Mouse (Mus musculus) embryo, embryonic 9.5 days (tissue): ENCODE data around the gene Irf2bpl.

Source experiments
- DNase-seq: peaks from one replicate; pipeline ENCODE4 v3.0.0-alpha.2; 2017; ENCODE audit errors: extremely low spot score

Gene Irf2bpl

DNA sequence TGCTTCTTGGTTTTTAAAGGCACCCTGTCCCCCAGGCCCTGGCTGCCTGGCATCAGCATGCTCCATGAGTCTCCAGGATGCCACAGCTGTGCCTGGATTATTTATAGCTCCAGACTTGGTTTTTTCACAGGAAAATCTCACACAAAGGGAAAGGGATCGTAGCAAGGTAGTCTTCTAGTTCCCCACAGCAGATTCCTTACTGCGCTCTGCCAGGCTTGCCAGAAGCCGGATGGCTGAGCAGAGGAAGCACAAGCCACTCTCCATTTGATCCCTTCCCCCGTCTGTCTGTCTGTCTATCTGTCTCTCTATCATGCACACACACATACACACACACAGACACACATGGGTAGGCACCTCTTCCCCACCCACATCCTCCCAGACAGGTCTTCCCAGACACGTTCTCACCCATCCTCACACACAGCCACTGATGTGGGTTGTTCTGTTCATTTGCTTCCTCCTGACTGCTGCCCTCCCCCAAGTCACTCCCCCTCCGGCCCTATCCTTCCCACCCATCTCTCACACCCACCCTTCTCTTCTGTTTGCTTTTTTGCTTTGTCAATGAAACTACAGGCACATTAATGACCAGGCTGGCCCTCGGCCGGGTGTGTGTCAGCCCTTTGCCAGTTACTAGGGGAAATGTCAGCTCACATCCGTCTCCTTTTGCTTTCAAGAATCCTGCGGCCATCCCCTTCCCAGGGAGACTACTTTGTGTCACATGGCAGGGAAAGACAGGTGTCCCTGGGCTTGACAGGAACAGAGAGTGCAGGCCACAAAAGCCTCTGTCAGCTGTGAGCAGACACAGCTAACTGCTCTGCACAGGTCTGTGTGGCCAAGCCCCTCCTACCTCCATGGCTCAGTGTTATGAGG is 24.4 kb downstream of the Irf2bpl start:
- no peak for DNase-seq

DNA sequence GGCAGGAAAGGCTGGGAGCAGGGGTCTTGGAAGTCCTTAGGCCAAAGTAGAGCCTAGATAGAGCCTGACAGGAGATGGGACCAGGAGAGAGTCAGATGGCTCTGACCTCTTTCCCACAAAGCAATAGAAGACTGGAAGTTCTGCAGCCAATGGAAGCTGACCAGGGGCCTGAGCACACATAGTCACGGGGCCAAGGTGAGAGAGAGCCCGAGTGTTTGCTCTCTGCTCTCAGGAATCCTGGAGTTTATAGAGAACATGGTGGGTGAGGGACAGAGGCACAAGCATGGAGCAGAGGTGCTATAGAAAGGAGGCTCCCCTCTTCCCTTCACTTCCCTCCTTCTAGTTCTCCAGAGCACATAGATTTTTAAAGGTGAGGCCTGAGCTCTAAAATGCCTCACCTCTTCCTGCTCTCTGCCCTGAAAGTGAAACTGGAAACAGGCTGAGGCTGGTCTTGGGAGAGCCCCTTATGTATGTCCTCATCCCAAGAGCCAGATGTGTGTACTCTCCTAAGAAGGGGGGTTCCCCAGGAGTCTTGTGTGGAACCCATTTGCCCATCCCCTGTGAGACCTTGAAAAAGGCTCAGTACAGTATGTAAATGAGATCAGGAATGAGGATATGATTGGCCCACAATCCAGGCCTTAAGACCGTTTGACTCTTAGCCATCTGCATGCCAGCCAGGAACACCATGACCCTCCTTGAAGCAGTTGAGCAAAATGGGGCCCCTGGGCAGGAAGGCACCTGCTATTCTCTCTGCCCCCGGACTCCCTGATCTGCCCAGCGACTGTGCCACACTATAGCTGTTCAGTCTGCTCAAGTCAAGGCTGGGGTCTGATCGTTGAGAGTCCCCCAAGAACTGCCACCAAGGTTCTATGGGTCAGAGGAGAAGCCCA is 25.4 kb downstream of the Irf2bpl start:
- DNase-seq: no peak

DNA sequence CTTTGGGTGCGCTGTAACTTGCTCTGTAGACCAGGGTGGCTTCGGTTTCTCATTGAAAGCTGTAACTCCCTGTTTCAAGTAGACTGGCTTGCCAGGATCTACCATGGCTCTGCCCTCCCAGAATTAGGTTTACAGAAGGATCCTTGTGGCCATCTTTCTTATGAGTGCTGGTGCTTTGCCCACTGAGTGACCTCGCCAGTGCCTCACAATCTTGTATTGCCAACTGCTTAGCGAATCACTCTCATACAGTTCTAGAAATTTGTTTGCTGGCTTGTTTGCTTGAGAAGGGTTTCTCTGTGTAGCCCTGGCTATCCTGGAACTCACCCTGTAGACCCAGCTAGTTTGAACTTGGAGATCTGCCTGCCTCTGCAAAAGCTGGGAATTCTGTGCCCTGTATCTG is 26.1 kb downstream of the Irf2bpl start:
- no peak for DNase-seq

DNA sequence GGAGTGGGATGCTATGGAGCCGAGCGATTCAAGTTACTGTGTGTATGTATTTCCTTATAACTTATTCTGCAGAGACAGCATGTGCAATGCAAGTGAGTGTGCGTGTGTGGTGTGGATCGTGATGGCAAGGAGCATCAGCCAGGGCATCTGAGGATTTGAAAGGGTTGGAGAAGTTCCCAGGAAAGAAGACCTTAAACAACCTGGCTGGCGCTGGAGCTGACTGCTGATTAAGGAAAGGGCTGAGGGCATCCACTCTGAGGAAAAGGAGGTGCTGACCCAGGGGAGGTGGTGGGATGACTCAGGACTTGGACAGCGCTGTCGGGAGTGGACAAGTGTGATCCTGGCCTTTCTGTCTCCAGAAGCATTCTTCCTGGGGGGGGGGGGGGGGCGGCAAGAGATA is 27.3 kb downstream of the Irf2bpl start:
- no peak for DNase-seq

DNA sequence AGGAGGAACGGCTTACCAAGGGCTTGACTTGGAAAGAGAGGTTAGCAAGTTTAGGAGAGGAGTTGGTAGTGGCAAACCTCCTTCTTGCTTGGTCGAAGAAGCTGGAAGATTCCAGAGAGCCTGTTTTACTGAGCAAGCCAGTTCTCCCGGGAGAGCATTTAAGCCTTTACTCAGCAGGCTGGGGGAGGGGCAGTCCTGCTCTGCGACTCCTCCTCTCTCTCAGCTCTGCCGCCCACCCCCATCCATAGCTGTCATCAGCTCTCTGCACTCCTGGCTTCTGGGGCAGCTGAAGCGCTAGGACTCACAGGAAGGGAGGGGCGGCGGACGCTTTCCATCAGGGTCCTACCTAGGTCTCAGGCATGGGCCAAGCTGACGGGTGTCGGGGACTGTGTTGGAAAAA is 28.9 kb downstream of the Irf2bpl start:
- peak; percentile 78 for DNase-seq

DNA sequence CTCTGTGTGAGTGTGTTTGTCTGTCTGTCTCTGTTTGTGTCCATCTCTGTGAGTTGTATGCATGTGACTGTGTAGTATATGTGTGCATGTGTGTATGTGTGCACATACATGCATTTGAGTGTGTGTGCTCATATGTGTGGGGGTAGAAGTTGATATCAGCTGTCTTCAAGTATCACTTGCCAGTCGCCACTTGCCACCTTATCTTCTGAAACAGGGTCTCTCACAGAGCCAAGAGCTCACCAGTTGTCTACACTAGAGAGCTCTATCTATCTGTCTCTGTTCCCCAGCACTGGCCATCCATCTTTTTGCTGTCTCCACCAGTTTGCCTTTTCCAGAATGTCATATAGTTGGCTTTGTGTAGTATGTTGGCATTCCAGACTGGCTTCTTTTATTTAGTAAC is 31.1 kb downstream of the Irf2bpl start:
- no peak for DNase-seq

DNA sequence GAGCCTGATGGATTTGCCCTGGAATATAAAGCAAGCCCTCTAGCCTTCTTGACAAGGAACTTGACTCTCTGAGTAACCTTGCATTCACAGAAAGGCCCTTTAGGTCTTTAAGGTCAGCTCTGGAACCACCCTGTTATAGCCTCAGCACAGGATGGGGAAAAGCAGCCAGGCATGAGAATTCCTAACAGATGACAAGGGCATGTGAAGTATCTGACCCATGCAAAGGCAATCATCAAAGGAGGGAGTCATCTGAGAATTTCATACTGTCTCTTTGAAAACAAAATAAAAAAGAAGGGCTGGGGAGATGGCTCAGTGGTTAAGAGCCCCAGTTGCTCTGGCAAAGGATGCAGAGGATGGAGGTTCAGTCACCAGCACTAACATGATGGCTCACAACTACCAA is 33.3 kb downstream of the Irf2bpl start:
- DNase-seq: no peak

DNA sequence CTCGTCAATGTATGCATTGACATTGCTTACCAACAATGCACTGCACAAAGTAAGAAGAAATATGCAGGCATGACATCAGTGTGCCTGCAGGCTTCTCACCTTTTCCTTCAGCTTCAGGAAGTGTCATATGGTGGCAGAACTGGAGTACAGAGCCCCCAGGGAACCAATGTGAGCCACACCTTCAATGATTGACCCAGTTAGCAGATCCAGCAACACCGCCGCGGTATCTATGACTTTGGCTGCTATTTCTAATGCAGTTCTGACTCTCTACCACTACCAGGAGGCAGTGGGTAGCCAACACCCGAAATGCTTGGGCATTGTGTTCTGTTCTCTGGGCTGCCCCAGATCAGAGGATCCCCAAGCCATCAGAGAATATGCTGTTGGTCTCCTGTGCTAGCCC is 33.9 kb downstream of the Irf2bpl start:
- DNase-seq: no peak

DNA sequence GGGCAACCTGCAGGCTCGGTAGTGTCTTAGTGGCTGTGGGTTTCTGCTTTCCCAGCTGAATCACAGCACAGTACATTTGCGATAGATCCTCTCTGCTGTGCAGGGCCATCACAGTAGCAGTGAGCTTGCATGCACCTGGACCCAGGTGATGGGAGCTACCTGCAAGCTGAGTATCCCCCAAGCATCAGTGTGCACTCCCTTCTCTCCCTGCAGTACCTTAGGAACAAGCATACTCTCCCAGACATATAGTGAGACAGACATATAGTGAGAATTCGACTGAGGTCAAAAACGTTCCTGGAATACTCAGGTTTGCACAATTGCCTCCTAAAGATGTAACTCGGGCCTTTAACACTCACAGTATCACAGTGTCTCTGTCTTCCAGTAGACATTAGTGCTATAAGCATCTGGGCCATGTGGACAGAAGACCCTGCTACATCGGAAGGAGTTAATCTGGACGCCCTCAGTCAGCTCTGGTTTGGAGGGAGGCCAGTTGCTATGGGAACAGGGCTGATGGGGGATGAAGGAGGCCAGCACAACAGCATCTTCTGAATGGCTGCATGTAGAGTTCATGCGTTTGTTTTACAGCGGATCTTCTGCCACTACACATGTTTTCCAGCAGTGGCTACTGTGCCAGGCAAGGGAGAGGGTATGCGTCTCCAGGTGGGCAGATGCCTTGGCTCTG is 34.5 kb downstream of the Irf2bpl start:
- DNase-seq: no peak

DNA sequence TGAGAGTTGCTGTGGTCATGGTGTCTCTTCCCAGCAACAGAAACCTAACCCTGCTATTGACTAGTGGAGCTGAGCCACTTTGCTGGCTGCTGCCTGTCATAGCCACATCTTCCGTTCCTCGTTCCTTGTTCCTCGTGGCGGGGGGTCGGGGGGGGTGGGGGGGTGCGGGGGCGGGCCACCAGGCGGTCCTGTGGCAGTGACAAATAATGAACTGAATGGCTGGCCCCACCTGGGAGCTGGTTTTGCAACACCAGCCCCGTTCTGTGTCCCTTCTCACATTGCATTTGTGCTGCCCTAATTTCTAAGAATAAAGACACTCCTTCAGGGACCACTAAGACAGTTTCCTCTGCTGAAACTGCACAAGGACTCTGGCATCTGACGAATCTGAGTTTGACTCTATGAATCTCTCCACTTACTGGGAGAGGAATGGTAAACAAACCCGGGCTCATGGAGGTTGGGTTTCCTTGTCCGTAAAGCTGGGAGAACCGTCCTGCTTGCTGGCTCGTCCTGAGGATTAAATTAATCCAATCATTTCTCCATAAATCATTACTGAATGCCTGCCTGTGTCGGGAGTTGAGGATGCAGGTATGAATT is 41.6 kb downstream of the Irf2bpl start:
- no peak for DNase-seq

DNA sequence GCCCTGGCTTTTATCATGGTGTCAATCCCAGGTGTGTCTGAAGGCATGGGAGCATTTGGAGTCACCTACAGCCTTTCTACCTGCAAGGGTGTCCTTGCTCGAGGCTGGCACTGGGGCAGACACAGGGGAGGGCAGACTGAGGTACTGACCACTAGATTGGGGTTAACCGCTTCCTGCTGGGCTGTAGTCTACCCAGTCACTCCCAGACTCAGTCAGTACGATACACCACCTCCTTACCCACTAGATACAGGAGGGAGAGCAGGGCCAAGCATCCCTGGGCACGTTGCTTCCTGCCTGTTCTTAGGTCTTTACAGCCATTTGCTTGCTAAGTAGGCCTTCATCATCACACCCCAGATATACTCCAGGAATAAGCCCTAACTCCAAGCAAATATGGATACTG is 44.1 kb downstream of the Irf2bpl start:
- no peak for DNase-seq

DNA sequence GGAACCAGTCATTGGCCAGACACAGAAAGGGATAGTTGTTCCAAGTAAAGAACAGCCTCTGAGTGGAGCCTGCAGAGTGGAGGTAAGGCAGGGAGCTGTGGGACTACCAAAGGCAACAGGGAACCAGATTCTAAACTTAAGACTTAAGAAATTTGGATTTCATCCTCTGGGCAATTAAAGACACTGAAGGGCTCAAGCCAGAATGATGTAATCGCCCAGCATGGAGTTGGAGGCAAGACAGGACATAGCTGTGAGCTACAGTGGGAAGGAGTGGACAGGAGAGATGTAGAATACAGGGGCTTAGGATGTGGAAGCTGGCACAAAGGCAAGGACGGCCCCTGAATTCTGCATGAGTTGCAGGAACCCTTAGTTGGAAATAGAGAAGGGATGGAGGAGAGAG is 46.4 kb downstream of the Irf2bpl start:
- no peak for DNase-seq

DNA sequence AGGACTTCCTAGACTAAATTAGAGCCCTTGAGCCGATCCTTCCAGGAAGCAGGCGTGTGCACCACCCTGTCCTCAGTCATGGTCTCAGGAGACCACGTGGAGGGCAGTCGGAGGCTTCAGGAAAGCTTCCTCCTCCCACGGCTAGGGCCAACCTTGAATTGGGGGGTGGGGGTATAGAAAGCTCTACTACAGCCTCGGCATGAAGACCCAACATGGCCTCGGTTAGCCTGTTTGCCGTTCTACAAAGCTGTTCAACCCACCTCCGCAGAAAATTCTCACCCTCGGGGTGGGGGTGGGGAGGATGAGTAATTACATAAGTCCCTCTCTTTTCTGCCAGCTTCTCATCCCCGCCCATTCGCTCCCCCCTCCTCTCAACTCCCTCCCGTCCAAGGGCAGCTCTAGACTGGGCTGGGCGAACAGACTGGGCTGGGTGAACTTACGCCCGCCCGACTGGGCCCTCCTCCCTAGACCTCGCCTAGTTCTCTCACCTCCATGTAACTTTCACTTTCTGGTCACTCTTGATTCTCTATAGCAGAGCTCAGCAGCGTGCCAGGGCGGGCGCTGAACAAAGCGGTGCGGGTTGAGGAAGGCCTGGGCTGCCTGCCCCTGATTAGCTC is 48.1 kb downstream of the Irf2bpl start:
- peak; percentile 56 for DNase-seq

DNA sequence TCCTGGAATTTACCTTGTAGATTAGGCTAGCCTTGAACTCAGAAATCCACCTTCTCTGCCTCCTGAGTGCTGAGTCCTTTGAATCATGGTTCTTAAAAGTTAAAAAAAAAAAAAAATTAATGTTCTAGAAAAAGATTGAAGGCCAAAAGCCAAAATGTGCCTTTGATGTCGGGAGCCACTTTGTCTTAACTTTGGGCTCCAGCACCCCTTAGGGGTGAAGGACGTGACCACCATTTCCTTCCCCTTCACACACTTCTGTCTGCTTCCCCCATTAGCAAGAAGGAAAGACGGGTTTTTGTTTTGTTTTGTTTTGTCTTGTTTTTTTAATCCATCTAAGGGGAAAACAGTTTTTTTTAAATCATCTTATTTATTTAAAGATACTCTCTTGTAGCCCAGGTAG is 48.7 kb downstream of the Irf2bpl start:
- DNase-seq: no peak

DNA sequence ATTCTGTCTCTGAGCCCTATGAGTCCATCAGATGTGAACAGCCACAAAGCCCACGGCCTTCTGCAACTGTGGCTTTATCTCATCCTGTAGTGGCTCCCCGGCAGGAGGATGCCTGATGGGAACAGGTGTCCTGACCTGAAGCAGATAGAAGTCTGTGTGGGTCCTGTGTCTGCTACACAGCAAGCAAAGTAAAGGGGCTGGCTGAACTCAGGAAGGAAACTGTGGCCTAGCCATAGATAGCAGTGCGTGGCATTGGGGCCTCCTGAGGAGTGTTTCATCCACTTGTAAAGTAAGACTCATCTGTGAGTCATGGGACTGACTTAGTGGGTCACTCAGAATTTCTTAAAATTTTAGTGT is 50.2 kb downstream of the Irf2bpl start:
- DNase-seq: no peak

DNA sequence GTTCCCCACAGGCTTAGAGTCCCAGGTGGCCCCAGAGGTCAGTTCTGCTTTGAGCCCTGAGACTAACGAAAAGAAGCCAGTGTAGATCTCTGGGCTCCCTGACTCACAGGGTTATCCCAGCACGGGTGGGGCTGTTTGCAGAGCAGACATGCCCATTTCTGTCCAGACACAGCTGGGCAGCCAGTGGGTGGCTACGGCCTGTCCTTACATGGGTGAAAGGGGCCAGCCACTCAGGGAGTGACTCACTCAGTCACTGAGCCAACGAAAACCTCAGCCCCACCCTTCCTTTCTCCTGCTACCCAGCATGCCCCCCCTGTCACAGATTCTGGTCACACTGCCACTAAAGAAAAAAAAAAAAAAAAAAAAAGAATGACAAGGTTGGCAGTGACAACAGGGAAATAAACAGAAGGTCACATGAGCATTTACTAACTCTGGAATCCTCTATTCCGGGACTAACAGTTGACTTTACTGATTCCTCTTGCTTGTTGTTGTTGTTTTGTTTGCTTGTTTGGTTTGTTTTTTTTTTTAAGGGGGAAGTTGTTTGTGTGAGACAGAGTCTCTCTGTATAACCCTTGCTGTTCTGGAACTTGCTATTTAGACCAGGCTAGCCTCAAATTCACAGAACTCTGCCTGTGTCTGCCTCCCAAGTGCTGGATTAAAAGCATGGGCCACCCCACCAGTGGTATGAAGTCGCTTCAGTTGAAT is 50.7 kb downstream of the Irf2bpl start:
- DNase-seq: no peak

DNA sequence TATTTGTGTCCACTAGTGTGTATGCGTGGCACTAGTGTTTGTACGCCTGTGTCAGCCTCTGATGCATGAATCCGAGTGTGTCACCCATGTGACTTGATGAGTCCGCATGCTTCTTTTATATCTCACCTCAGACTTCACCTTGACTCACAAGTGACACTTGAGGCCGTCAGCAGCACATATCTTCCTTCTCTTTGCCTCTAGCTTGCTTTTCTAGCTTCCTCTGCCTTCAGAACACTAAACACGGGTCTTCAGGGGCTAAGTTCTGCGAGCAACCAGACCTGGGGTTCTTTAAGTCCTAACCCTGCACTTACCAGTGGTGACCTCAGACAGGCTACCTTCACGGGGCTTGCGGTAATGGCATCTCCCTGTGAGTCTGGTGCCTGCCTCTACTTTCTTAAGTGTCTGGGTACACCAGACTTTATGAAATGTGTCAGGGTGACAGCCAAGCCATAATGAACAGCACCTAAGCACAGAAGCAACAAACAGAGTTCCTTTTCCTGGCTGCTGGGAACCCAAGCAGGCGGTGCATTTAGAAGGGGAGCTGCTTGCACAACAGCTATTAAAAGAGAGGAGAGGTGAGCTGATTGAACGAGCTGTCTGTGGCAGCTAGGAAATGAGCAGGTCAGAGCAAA is 51.9 kb downstream of the Irf2bpl start:
- no peak for DNase-seq

DNA sequence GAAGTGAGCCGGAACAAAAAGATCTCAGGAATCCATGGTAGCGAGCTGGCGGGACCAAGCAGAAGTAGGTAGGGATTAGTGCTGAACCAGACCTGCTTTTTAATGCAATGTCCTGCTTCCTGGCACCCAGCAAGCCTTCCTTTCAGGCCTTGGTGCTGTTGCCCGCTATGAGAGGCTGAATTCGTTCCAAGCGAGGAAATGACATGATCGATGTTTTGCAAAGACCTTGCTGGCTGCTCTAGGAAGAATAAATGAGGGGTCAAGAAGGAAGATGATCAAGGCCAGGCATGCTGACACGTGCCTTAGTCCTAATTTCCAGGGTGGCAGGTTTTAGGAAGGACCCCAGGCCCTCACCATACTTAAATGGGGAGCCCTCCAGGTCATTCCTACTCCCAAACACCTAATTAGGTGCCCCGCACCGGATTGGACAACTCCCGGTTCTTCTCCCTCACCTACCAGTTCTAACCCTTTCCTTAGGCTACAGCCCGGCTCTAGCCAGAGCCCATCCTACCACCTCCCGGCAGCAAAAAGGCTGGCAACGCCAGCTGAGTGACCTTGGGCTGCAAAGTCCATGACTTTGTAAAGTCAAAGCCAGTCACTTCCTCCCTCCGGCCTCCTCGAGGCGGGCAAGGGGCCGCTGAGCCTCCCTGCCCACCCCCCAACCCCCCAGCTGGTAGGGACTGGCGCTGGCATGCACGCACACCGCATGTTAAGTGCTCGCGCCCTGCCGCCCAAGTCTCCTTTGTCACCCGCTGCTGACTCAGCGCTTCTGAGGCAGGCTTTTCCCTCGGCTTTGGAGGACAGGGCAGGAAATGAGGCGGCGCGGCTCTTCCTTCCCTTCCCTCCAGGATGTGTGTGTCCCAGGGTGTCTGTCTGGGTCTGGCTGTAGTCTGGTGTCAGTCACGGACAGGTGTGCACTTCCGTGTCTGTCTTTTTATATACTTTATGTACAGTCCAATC is 52.7 kb downstream of the Irf2bpl start:
- DNase-seq: peak; percentile 70
